Mouse (Mus musculus): ENCODE results near the gene Trip10.

- no peak for TF ChIP-seq MAX (IDR thresholded peaks at IDR 0.05; ENCODE audit: low read depth)
- no peak for TF ChIP-seq E2F4 (IDR thresholded peaks at IDR 0.05; ENCODE audit: insufficient read depth)
- no peak for TF ChIP-seq POLR2A (IDR thresholded peaks at IDR 0.05; ENCODE audit: insufficient read length, low read depth)
- TF ChIP-seq CEBPB (IDR thresholded peaks at IDR 0.05; ENCODE audit: insufficient read depth, poor library complexity, severe bottlenecking): no peak
- TF ChIP-seq USF1 (IDR thresholded peaks at IDR 0.05; ENCODE audit: low read depth): no peak
- TF ChIP-seq POLR2AphosphoS2 (IDR thresholded peaks at IDR 0.05; ENCODE audit: insufficient read length, low read depth): no peak
- TF ChIP-seq MYOG (IDR thresholded peaks at IDR 0.05; ENCODE audit: control insufficient read depth in 1 of 3, insufficient read depth in 1 of 3, insufficient read length in 2 of 3, low read depth in 2 of 3): no peak
- TF ChIP-seq TCF12 (IDR thresholded peaks at IDR 0.05; ENCODE audit: insufficient read depth, poor library complexity, severe bottlenecking): no peak
- TF ChIP-seq MYOD1 (IDR thresholded peaks at IDR 0.05; ENCODE audit: control insufficient read depth in 1 of 3, insufficient read length in 2 of 3, low read depth in 2 of 3): no peak
- no peak for TF ChIP-seq REST (IDR thresholded peaks at IDR 0.05; ENCODE audit: insufficient read depth, insufficient read length)
- TF ChIP-seq SRF (IDR thresholded peaks at IDR 0.05; ENCODE audit: control insufficient read depth, insufficient read length, low read depth): no peak
Measured at GRCm38 (mm10) chr17:57218335-57218900, 30.8 kb upstream of the Trip10 start.
